Mouse (Mus musculus) heart, postnatal 0 days (tissue): ENCODE measurements around the gene Park7.

Experiments used
- CTCF ChIP-seq: IDR thresholded peaks from 2 replicates; pipeline ENCODE4 v1.5.1; 2016; ENCODE audit warnings: antibody characterized with exemption, control low read depth, low read depth
- EP300 ChIP-seq: IDR thresholded peaks from 2 replicates; pipeline ENCODE4 v1.6.1; 2016; ENCODE audit warnings: antibody characterized with exemption, low read depth

- TF ChIP-seq CTCF (no peak), EP300 (no peak)
These were observed 42.3 kb upstream of the Park7 start for GRCm38 (mm10) chr4:150956369-150957105.
